Mouse (Mus musculus) frontal cortex, adult 2 months (tissue): ENCODE results near the gene Timm50. TPM values are rescaled to one million over a fixed set of nuclear protein-coding genes. Genes with fewer than 3 reads are reported as not detected.

Experiments
- DNase-seq, 2 experiments: peaks; one replicate each; pipeline ENCODE4 v3.0.0; 2022; ENCODE audit warnings: low spot score in 1 of 2; ENCODE audit errors: extremely low spot score in 1 of 2
- polyA plus RNA-seq: library from polyadenylated mRNA; depleted of rRNA; stranded (reverse); fragments of >200 nt; gene quantifications from 2 replicates; pipeline ENCODE4 v1.2.3, GENCODE M21; 2012; rRNA removed

Gene Timm50
- polyA plus RNA-seq = 53.0 and 58.6 TPM in 2 replicates

- peak; percentile 97 to 99 for DNase-seq
Observed at GRCm38 (mm10) chr7:28311926-28312543, at the start of gene Timm50. Gene Timm50, minus strand, starts transcription at chr7:28312072.

- no peak for DNase-seq
Observed at GRCm38 (mm10) chr7:28360291-28360690, 48.4 kb upstream of the Timm50 start.

- DNase-seq = no peak
Observed at GRCm38 (mm10) chr7:28359854-28360253, 48.0 kb upstream of the Timm50 start.

- DNase-seq = no peak
Observed at GRCm38 (mm10) chr7:28358431-28358830, 46.6 kb upstream of the Timm50 start.

- DNase-seq = no peak
Observed at GRCm38 (mm10) chr7:28357984-28358383, 46.1 kb upstream of the Timm50 start.

- DNase-seq = no peak
Observed at GRCm38 (mm10) chr7:28356981-28357380, 45.1 kb upstream of the Timm50 start.

GRCm38 (mm10) chr7:28355221-28355620 lies 43.3 kb upstream of the Timm50 start:
- no peak for DNase-seq

GRCm38 (mm10) chr7:28354596-28354995 lies 42.7 kb upstream of the Timm50 start:
- DNase-seq = no peak

- no peak for DNase-seq
Observed at GRCm38 (mm10) chr7:28354113-28354581, 42.3 kb upstream of the Timm50 start.

- no peak for DNase-seq
Observed at GRCm38 (mm10) chr7:28353267-28353666, 41.4 kb upstream of the Timm50 start.

- no peak for DNase-seq
Observed at GRCm38 (mm10) chr7:28351676-28352191, 39.9 kb upstream of the Timm50 start.

GRCm38 (mm10) chr7:28350155-28350883 lies 38.4 kb upstream of the Timm50 start, which contains the start of gene Rps16:
Gene Rps16, plus strand, starts transcription at chr7:28350652.
- peak; percentile 93 to 99 for DNase-seq

- DNase-seq = no peak
Observed at GRCm38 (mm10) chr7:28348601-28349000, 36.7 kb upstream of the Timm50 start.

- no peak for DNase-seq
Observed at GRCm38 (mm10) chr7:28347746-28348145, 35.9 kb upstream of the Timm50 start.

GRCm38 (mm10) chr7:28344637-28345036 lies 32.8 kb upstream of the Timm50 start:
- peak in 1 of 2 experiments; percentile 83 for DNase-seq

- no peak for DNase-seq
Observed at GRCm38 (mm10) chr7:28341381-28341780, 29.5 kb upstream of the Timm50 start.

- DNase-seq = peak in 1 of 2 experiments; percentile 48
Observed at GRCm38 (mm10) chr7:28339213-28339917, 27.5 kb upstream of the Timm50 start.

GRCm38 (mm10) chr7:28338108-28338998 lies 26.5 kb upstream of the Timm50 start, which contains the start of gene Supt5:
Gene Supt5, minus strand, starts transcription at chr7:28338746.
- DNase-seq = peak; percentile 96 to 98

GRCm38 (mm10) chr7:28335471-28335870 lies 23.6 kb upstream of the Timm50 start:
- no peak for DNase-seq

- DNase-seq = no peak
Observed at GRCm38 (mm10) chr7:28334534-28334933, 22.7 kb upstream of the Timm50 start.
